Mouse (Mus musculus): Measurements from ENCODE around the gene Rhot2. TPM values are rescaled to one million over a fixed set of nuclear protein-coding genes. Genes with fewer than 3 reads are reported as not detected.
A peak's percentile ranks its signal among the peaks of the same experiment; 100 is the strongest.

Gene Rhot2
- total and polyA plus RNA-seq, 3 experiments: 16.2 to 33.8 (median 17.3) TPM

DNA sequence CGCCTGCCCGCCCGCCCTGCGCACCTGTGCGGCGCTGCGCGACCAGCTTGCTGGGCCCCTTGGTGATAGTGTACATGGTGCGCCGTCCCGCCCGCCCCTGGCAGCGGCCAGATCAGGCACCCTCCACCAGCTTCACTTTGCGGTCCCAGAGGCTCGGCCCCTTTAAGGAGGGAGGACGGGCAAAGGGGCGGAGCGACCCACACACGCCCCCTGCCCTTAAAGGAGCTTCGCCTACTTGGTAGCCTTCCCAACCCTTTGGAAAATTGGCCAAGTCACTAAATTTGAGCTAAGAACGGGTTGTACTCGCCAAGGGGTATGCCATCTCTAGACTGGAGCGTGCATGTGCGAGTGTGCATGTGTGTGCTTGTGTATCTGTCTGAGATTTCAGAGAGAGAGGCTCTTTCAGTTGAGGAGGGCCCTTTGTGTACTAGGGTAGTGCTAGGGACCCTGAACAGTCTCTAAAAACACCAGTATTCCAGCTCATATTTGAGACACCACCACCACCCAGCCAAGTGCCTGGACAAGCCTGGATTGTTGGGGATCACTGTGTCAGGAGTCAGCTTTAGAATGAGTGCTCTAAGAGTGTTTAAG, 24.0 kb upstream of the Rhot2 start, which contains the start of gene Mcrip2:
TSS of gene Mcrip2 (minus strand) at position 164 of the 591 bp plus-strand sequence.
- no peaks in the 10 kb centered on the region for H3K79me2 ChIP-seq (replicated peaks; ENCODE audit: control insufficient read depth, extremely low read depth, insufficient read depth, poor library complexity, severe bottlenecking)
- H3K9me3 ChIP-seq (replicated peaks; ENCODE audit: low read length): no peaks in the 10 kb centered on the region
- no peaks in the 10 kb centered on the region for H3K36me3 ChIP-seq (replicated peaks in 1 of 2; ENCODE audit: control insufficient read depth in 1 of 2, insufficient read depth in 1 of 2, low read length in 1 of 2)
- no peak within 1 kb of the TSS for H3K27ac ChIP-seq (ENCODE audit: insufficient read depth, low read depth)
- peaks cover 4 to 15% of the 10 kb centered on the region in 2 experiments; a peak in 2 of 4 replicates for H3K4me1 ChIP-seq (ENCODE audit: control insufficient read depth in 1 of 2, insufficient read depth in 2 of 2)
- in situ Hi-C loops (cut with MboI; ENCODE audit: low pct_ligation_motif_present, low pct_unique_long_range_greater_than_20kb, low sequenced_read_pairs) (no loop called here), dilution Hi-C loops (cut with MboI; ENCODE audit: extremely low pct_ligation_motif_present, extremely low pct_unique_long_range_greater_than_20kb, low sequenced_read_pairs) (no loop called here)
- peak within 1 kb of the TSS; percentile 79 for H3K4me2 ChIP-seq (ENCODE audit: insufficient read depth, low read depth, poor library complexity, severe bottlenecking)
- no peak for DNase-seq (ENCODE audit: extremely low read depth)
- peaks cover 63% of the 10 kb centered on the region for H3K27me3 ChIP-seq (replicated peaks)
- TF ChIP-seq POLR2A (IDR thresholded peaks at IDR 0.05; ENCODE audit: low read depth, low read length) (peak; percentile 59; the same call in 1 of the 2 replicates), SIN3A (IDR thresholded peaks at IDR 0.05; ENCODE audit: low read length) (peak; percentile 73; the same call in 1 of the 2 replicates), MYC (IDR thresholded peaks at IDR 0.05; ENCODE audit: low read depth, low read length) (no peak)
- peak within 1 kb of the TSS; percentile 49 to 76 (median 51) for H3K4me3 ChIP-seq (replicated peaks in 1 of 3; ENCODE audit: low read depth in 2 of 3, low read length in 2 of 3, poor library complexity in 1 of 3)
- H3K9ac ChIP-seq (ENCODE audit: insufficient read depth, low read depth): peak within 1 kb of the TSS; percentile 28; the same call in 1 of the 2 replicates

DNA sequence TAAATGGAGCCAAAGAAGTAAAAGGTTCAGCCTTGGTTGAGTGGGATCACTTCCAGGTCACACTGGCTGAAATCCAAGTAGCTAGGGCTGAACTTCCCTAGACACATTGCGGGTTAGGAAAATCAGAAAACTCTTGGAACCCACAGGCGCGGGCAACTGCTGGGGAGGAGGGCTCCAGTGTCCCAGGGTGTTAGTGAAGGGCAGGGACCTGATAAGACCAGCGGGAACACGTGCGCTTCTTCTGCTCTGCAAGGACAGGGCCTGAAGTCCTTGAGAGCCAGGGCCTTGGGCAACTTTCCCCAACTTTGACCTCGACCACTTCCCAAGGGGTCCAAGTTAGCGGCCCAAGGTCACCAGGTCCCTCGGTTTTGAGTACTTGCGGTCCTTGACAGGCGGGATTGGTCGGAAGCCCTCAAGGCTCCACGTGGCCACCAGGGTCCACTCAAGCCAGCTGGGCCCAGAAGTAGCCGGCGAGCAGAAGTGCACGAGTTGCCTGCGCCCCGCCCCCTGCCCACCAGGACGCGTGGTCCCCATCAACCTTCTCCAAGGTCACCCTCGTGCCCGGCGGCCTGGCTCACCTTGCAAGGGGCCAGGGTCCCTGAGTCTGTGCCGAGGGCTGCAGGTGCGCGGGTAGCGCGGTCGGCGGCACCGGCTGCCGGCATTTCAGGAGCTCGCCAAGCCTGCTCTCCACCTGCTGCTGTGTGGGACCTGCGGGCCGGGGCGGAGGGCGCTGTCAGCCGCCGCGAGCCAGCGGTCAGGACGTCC, 23.4 kb upstream of the Rhot2 start:
- Histone ChIP-seq H3K36me3 (replicated peaks in 1 of 2; ENCODE audit: control insufficient read depth in 1 of 2, insufficient read depth in 1 of 2, low read length in 1 of 2) (no peaks in the 10 kb centered on the region), H3K27ac (ENCODE audit: insufficient read depth, low read depth) (no peak overlapping the region), H3K79me2 (replicated peaks; ENCODE audit: control insufficient read depth, extremely low read depth, insufficient read depth, poor library complexity, severe bottlenecking) (no peaks in the 10 kb centered on the region), H3K4me2 (ENCODE audit: insufficient read depth, low read depth, poor library complexity, severe bottlenecking) (peak overlapping the region; percentile 79), H3K9me3 (replicated peaks; ENCODE audit: low read length) (no peaks in the 10 kb centered on the region), H3K27me3 (replicated peaks) (peaks cover 62% of the 10 kb centered on the region), H3K9ac (ENCODE audit: insufficient read depth, low read depth) (peak overlapping the region; percentile 28; the same call in 1 of the 2 replicates), H3K4me3 (replicated peaks in 1 of 3; ENCODE audit: low read depth in 2 of 3, low read length in 2 of 3, poor library complexity in 1 of 3) (peak overlapping the region; percentile 49 to 76 (median 51)), H3K4me1 (ENCODE audit: control insufficient read depth in 1 of 2, insufficient read depth in 2 of 2) (peaks cover 4 to 16% of the 10 kb centered on the region in 2 experiments; a peak in 3 of 4 replicates)
- DNase-seq (ENCODE audit: extremely low read depth): no peak
- TF ChIP-seq CHD1 (IDR thresholded peaks at IDR 0.05; ENCODE audit: low read depth, low read length) (no peak), RCOR1 (conservative IDR thresholded peaks at IDR 0.05; ENCODE audit: low read depth, low read length) (no peak), JUN (IDR thresholded peaks at IDR 0.05; ENCODE audit: insufficient read depth, low read depth, low read length) (no peak), USF1 (IDR thresholded peaks at IDR 0.05; ENCODE audit: low read depth, low read length) (no peak), E2F4 (IDR thresholded peaks at IDR 0.05; ENCODE audit: insufficient replicate concordance, low read depth, low read length) (no peak), SIN3A (IDR thresholded peaks at IDR 0.05; ENCODE audit: low read length) (no peak; the same call in none of the 2 replicates), NELFE (IDR thresholded peaks at IDR 0.05; ENCODE audit: low read depth, low read length) (no peak), MAX (IDR thresholded peaks at IDR 0.05; ENCODE audit: low read length) (peak; percentile 63), UBTF (IDR thresholded peaks at IDR 0.05; ENCODE audit: low read depth, low read length) (0 out of 2 replicates have a peak, but pooled peaks have one; percentile 38), MYC (IDR thresholded peaks at IDR 0.05; ENCODE audit: low read depth, low read length) (peak; percentile 36; the same call in 1 of the 2 replicates), MXI1 (IDR thresholded peaks at IDR 0.05; ENCODE audit: low read depth, low read length) (peak; percentile 82)
- in situ Hi-C loops (cut with MboI; ENCODE audit: low pct_ligation_motif_present, low pct_unique_long_range_greater_than_20kb, low sequenced_read_pairs) (no loop called here), dilution Hi-C loops (cut with MboI; ENCODE audit: extremely low pct_ligation_motif_present, extremely low pct_unique_long_range_greater_than_20kb, low sequenced_read_pairs) (no loop called here)
